Mouse (Mus musculus): ENCODE results near the gene Sema4g. TPM values are rescaled to one million over a fixed set of nuclear protein-coding genes. Genes with fewer than 3 reads are reported as not detected.
A peak's percentile ranks its signal among the peaks of the same experiment; 100 is the strongest.

Sema4g gene
- polyA plus RNA-seq, 2 experiments, result 2.6 to 24.9 TPM

- peaks cover 19% of the 10 kb centered on the region for H3K27me3 ChIP-seq (ENCODE audit: control insufficient read depth, insufficient read depth, low read length)
- TF ChIP-seq EP300 (IDR thresholded peaks at IDR 0.05; ENCODE audit: low read depth), result no peak
- TF ChIP-seq CTCF (IDR thresholded peaks at IDR 0.05; ENCODE audit: low read depth), result no peak
- no peak overlapping the region; the same call in 1 of the 2 replicates for H3K9ac ChIP-seq (replicated peaks)
- H3K27ac ChIP-seq, result no peak overlapping the region
- no peaks in the 10 kb centered on the region for H3K36me3 ChIP-seq (replicated peaks; ENCODE audit: control insufficient read depth, insufficient read depth, low read depth)
- H3K4me3 ChIP-seq (ENCODE audit: insufficient read depth in 1 of 2, low read depth in 2 of 2, low read length in 2 of 2), result peak overlapping the region; percentile 50 to 51
- no peaks in the 10 kb centered on the region for H3K9me3 ChIP-seq (ENCODE audit: control insufficient read depth, low read length)
- H3K4me2 ChIP-seq (ENCODE audit: low read depth), result peak overlapping the region; percentile 40
- DNase-seq (ENCODE audit: low read depth in 3 of 3, low spot score in 3 of 3) (no peak), ATAC-seq (ENCODE audit: insufficient read depth) (no peak)
- WGBS (ENCODE audit: insufficient replicate concordance), result 11% methylated on average over 22 of the region's 22 CpGs
- H3K4me1 ChIP-seq (replicated peaks; ENCODE audit: control insufficient read depth in 2 of 2, insufficient read depth in 2 of 2, low read length in 1 of 2), result peaks cover 0 to 9% of the 10 kb centered on the region in 2 experiments; a peak in 1 of 4 replicates
Measured at GRCm38 (mm10) chr19:44989567-44990495, 930 bp downstream of the Sema4g start.

GRCm38 (mm10) chr19:44991031-44991430 lies 2.1 kb downstream of the Sema4g start:
- Histone ChIP-seq H3K9ac (replicated peaks) (no peak overlapping the region), H3K36me3 (replicated peaks; ENCODE audit: control insufficient read depth, insufficient read depth, low read depth) (no peaks in the 10 kb centered on the region), H3K9me3 (ENCODE audit: control insufficient read depth, low read length) (no peaks in the 10 kb centered on the region), H3K27me3 (ENCODE audit: control insufficient read depth, insufficient read depth, low read length) (peaks cover 19% of the 10 kb centered on the region), H3K27ac (no peak overlapping the region), H3K4me1 (replicated peaks; ENCODE audit: control insufficient read depth in 2 of 2, insufficient read depth in 2 of 2, low read length in 1 of 2) (peaks cover 0 to 7% of the 10 kb centered on the region in 2 experiments; a peak in 1 of 4 replicates), H3K4me3 (ENCODE audit: insufficient read depth in 1 of 2, low read depth in 2 of 2, low read length in 2 of 2) (peak overlapping the region in 1 of 2 experiments; percentile 14; a peak in 1 of 4 replicates), H3K4me2 (ENCODE audit: low read depth) (peak overlapping the region; percentile 40)
- DNase-seq (ENCODE audit: low read depth in 3 of 3, low spot score in 3 of 3) (peak in 1 of 3 experiments; percentile 25), ATAC-seq (ENCODE audit: insufficient read depth) (peak; percentile 35; the same call in 1 of the 2 replicates)
- 53% methylated on average over 8 of the region's 8 CpGs for WGBS (ENCODE audit: insufficient replicate concordance)
- TF ChIP-seq CTCF (IDR thresholded peaks at IDR 0.05; ENCODE audit: low read depth) (no peak), EP300 (IDR thresholded peaks at IDR 0.05; ENCODE audit: low read depth) (no peak)

- Histone ChIP-seq H3K4me1 (replicated peaks; ENCODE audit: control insufficient read depth in 2 of 2, insufficient read depth in 2 of 2, low read length in 1 of 2) (peaks cover 0 to 6% of the 10 kb centered on the region in 2 experiments; a peak in 1 of 4 replicates), H3K27ac (no peak overlapping the region), H3K9me3 (ENCODE audit: control insufficient read depth, low read length) (no peaks in the 10 kb centered on the region), H3K4me2 (ENCODE audit: low read depth) (no peak overlapping the region), H3K4me3 (ENCODE audit: insufficient read depth in 1 of 2, low read depth in 2 of 2, low read length in 2 of 2) (no peak overlapping the region), H3K36me3 (replicated peaks; ENCODE audit: control insufficient read depth, insufficient read depth, low read depth) (no peaks in the 10 kb centered on the region), H3K9ac (replicated peaks) (no peak overlapping the region), H3K27me3 (ENCODE audit: control insufficient read depth, insufficient read depth, low read length) (peaks cover 19% of the 10 kb centered on the region)
- DNase-seq (ENCODE audit: low read depth in 3 of 3, low spot score in 3 of 3) (no peak), ATAC-seq (ENCODE audit: insufficient read depth) (no peak)
- WGBS (ENCODE audit: insufficient replicate concordance), result 31% methylated on average over 7 of the region's 7 CpGs
- no peak for TF ChIP-seq CTCF (IDR thresholded peaks at IDR 0.05; ENCODE audit: low read depth)
- no peak for TF ChIP-seq EP300 (IDR thresholded peaks at IDR 0.05; ENCODE audit: low read depth)
Measured at GRCm38 (mm10) chr19:44992246-44992645, 3.3 kb downstream of the Sema4g start.

GRCm38 (mm10) chr19:44992712-44993111 lies 3.8 kb downstream of the Sema4g start:
- H3K4me2 ChIP-seq (ENCODE audit: low read depth), result no peak overlapping the region
- H3K4me1 ChIP-seq (replicated peaks; ENCODE audit: control insufficient read depth in 2 of 2, insufficient read depth in 2 of 2, low read length in 1 of 2), result peaks cover 0 to 6% of the 10 kb centered on the region in 2 experiments; a peak in 1 of 4 replicates
- no peaks in the 10 kb centered on the region for H3K36me3 ChIP-seq (replicated peaks; ENCODE audit: control insufficient read depth, insufficient read depth, low read depth)
- DNase-seq (ENCODE audit: low read depth in 3 of 3, low spot score in 3 of 3) (no peak), ATAC-seq (ENCODE audit: insufficient read depth) (no peak)
- H3K27ac ChIP-seq, result no peak overlapping the region
- H3K27me3 ChIP-seq (ENCODE audit: control insufficient read depth, insufficient read depth, low read length), result peaks cover 19% of the 10 kb centered on the region
- H3K9me3 ChIP-seq (ENCODE audit: control insufficient read depth, low read length), result no peaks in the 10 kb centered on the region
- 41% methylated on average over 7 of the region's 7 CpGs for WGBS (ENCODE audit: insufficient replicate concordance)
- no peak for TF ChIP-seq EP300 (IDR thresholded peaks at IDR 0.05; ENCODE audit: low read depth)
- no peak for TF ChIP-seq CTCF (IDR thresholded peaks at IDR 0.05; ENCODE audit: low read depth)
- H3K4me3 ChIP-seq (ENCODE audit: insufficient read depth in 1 of 2, low read depth in 2 of 2, low read length in 2 of 2), result no peak overlapping the region
- H3K9ac ChIP-seq (replicated peaks), result no peak overlapping the region

GRCm38 (mm10) chr19:44997786-44998185 lies 8.9 kb downstream of the Sema4g start:
- ATAC-seq (ENCODE audit: insufficient read depth) (no peak), DNase-seq (ENCODE audit: low read depth in 3 of 3, low spot score in 3 of 3) (no peak)
- Histone ChIP-seq H3K36me3 (replicated peaks; ENCODE audit: control insufficient read depth, insufficient read depth, low read depth) (no peaks in the 10 kb centered on the region), H3K27ac (no peak overlapping the region), H3K4me2 (ENCODE audit: low read depth) (no peak overlapping the region), H3K9ac (replicated peaks) (no peak overlapping the region), H3K27me3 (ENCODE audit: control insufficient read depth, insufficient read depth, low read length) (no peaks in the 10 kb centered on the region), H3K4me3 (ENCODE audit: insufficient read depth in 1 of 2, low read depth in 2 of 2, low read length in 2 of 2) (no peak overlapping the region), H3K4me1 (replicated peaks; ENCODE audit: control insufficient read depth in 2 of 2, insufficient read depth in 2 of 2, low read length in 1 of 2) (no peaks in the 10 kb centered on the region), H3K9me3 (ENCODE audit: control insufficient read depth, low read length) (no peaks in the 10 kb centered on the region)
- 72% methylated on average over 11 of the region's 11 CpGs for whole genome bisulfite sequencing (ENCODE audit: insufficient replicate concordance)
- TF ChIP-seq CTCF (IDR thresholded peaks at IDR 0.05; ENCODE audit: low read depth), result no peak
- TF ChIP-seq EP300 (IDR thresholded peaks at IDR 0.05; ENCODE audit: low read depth), result no peak
